Mouse (Mus musculus): ENCODE results near the gene Muc4.

DNA sequence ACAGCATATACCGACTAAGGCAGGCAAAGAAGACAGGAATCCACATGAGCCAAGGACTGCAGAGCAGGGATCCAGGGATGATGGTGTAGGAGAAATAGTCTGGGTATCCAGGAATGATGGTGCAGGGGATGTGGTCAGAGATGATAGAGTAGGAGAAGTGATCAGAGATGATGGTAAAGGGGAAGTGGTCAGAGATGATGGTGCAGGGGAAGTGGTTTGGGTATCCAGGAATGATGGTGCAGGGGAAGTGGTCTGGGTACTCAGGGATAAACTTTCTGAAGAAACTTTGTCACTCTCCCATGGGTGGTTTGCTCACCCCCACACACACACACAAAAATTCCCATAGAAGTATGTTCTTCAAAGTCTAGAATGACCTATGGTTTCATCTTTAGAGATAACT is 59.5 kb downstream of the Muc4 start:
- TF ChIP-seq CTCF (IDR thresholded peaks at IDR 0.05; ENCODE audit: low read depth, low read length) (no peak), GATA1 (IDR thresholded peaks at IDR 0.05; ENCODE audit: borderline replicate concordance, low read length) (no peak), TAL1 (conservative IDR thresholded peaks at IDR 0.05; ENCODE audit: low read depth, low read length) (no peak)

Measured in G1E (cell line).